Mouse (Mus musculus): ENCODE data around the gene Gpr88. TPM values are rescaled to one million over a fixed set of nuclear protein-coding genes. Genes with fewer than 3 reads are reported as not detected.
A peak's percentile ranks its signal among the peaks of the same experiment; 100 is the strongest.

Gpr88 gene
- polyA plus RNA-seq, 1 experiment from 2014 or later, result 0.65 TPM

- Histone ChIP-seq H3K4me2 (replicated peaks; ENCODE audit: low read depth, low read length) (no peak overlapping the region), H3K9ac (ENCODE audit: low read depth, low read length) (no peak overlapping the region), H3K9me3 (ENCODE audit: control insufficient read depth, low read length) (no peaks in the 10 kb centered on the region), H3K36me3 (ENCODE audit: control insufficient read depth, insufficient read depth, low read length) (no peaks in the 10 kb centered on the region), H3K4me3 (ENCODE audit: low read length) (no peak overlapping the region), H3K4me1 (ENCODE audit: control insufficient read depth, insufficient read depth, low read length) (no peaks in the 10 kb centered on the region), H3K27me3 (ENCODE audit: control insufficient read depth, insufficient read depth, low read length) (no peaks in the 10 kb centered on the region), H3K27ac (ENCODE audit: low read depth, low read length) (no peak overlapping the region)
- WGBS, result 64% methylated on average over 1 of the region's 1 CpGs
- ATAC-seq (ENCODE audit: low FRiP score, low TSS enrichment), result no peak
Observed at GRCm38 (mm10) chr3:116216261-116216660, 37.0 kb downstream of the Gpr88 start.

- H3K4me2 ChIP-seq (replicated peaks; ENCODE audit: low read depth, low read length), result no peak overlapping the region
- 80% methylated on average over 5 of the region's 5 CpGs for WGBS
- no peak overlapping the region for H3K9ac ChIP-seq (ENCODE audit: low read depth, low read length)
- no peaks in the 10 kb centered on the region for H3K27me3 ChIP-seq (ENCODE audit: control insufficient read depth, insufficient read depth, low read length)
- no peak overlapping the region; the same call in 1 of the 2 replicates for H3K27ac ChIP-seq (ENCODE audit: low read depth, low read length)
- no peaks in the 10 kb centered on the region for H3K36me3 ChIP-seq (ENCODE audit: control insufficient read depth, insufficient read depth, low read length)
- no peak overlapping the region for H3K4me3 ChIP-seq (ENCODE audit: low read length)
- no peak for ATAC-seq (ENCODE audit: low FRiP score, low TSS enrichment)
- peaks cover 3% of the 10 kb centered on the region; the same call in 1 of the 2 replicates for H3K4me1 ChIP-seq (ENCODE audit: control insufficient read depth, insufficient read depth, low read length)
- H3K9me3 ChIP-seq (ENCODE audit: control insufficient read depth, low read length), result no peaks in the 10 kb centered on the region
Observed at GRCm38 (mm10) chr3:116211639-116212038, 41.7 kb downstream of the Gpr88 start.

- Histone ChIP-seq H3K9me3 (ENCODE audit: control insufficient read depth, low read length) (no peaks in the 10 kb centered on the region), H3K4me2 (replicated peaks; ENCODE audit: low read depth, low read length) (no peak overlapping the region; the same call in 1 of the 2 replicates), H3K4me3 (ENCODE audit: low read length) (no peak overlapping the region), H3K4me1 (ENCODE audit: control insufficient read depth, insufficient read depth, low read length) (peaks cover 3% of the 10 kb centered on the region; the same call in 1 of the 2 replicates), H3K27me3 (ENCODE audit: control insufficient read depth, insufficient read depth, low read length) (no peaks in the 10 kb centered on the region), H3K36me3 (ENCODE audit: control insufficient read depth, insufficient read depth, low read length) (no peaks in the 10 kb centered on the region), H3K9ac (ENCODE audit: low read depth, low read length) (no peak overlapping the region), H3K27ac (ENCODE audit: low read depth, low read length) (no peak overlapping the region)
- ATAC-seq (ENCODE audit: low FRiP score, low TSS enrichment), result peak; percentile 90
- WGBS, result 12% methylated on average over 8 of the region's 8 CpGs
Observed at GRCm38 (mm10) chr3:116210720-116211121, 42.6 kb downstream of the Gpr88 start.

GRCm38 (mm10) chr3:116209214-116209613 lies 44.1 kb downstream of the Gpr88 start:
- Histone ChIP-seq H3K27ac (ENCODE audit: low read depth, low read length) (no peak overlapping the region), H3K4me3 (ENCODE audit: low read length) (no peak overlapping the region), H3K36me3 (ENCODE audit: control insufficient read depth, insufficient read depth, low read length) (no peaks in the 10 kb centered on the region), H3K4me1 (ENCODE audit: control insufficient read depth, insufficient read depth, low read length) (peaks cover 3% of the 10 kb centered on the region; the same call in 1 of the 2 replicates), H3K4me2 (replicated peaks; ENCODE audit: low read depth, low read length) (no peak overlapping the region), H3K9ac (ENCODE audit: low read depth, low read length) (no peak overlapping the region), H3K9me3 (ENCODE audit: control insufficient read depth, low read length) (no peaks in the 10 kb centered on the region), H3K27me3 (ENCODE audit: control insufficient read depth, insufficient read depth, low read length) (no peaks in the 10 kb centered on the region)
- no peak for ATAC-seq (ENCODE audit: low FRiP score, low TSS enrichment)
- WGBS, result 83% methylated on average over 8 of the region's 8 CpGs

GRCm38 (mm10) chr3:116206306-116206834 lies 46.9 kb downstream of the Gpr88 start:
- H3K27me3 ChIP-seq (ENCODE audit: control insufficient read depth, insufficient read depth, low read length), result no peaks in the 10 kb centered on the region
- WGBS, result 71% methylated on average over 8 of the region's 8 CpGs
- H3K4me2 ChIP-seq (replicated peaks; ENCODE audit: low read depth, low read length), result no peak overlapping the region
- peaks cover 3% of the 10 kb centered on the region; the same call in 1 of the 2 replicates for H3K4me1 ChIP-seq (ENCODE audit: control insufficient read depth, insufficient read depth, low read length)
- no peaks in the 10 kb centered on the region for H3K36me3 ChIP-seq (ENCODE audit: control insufficient read depth, insufficient read depth, low read length)
- no peaks in the 10 kb centered on the region for H3K9me3 ChIP-seq (ENCODE audit: control insufficient read depth, low read length)
- no peak for ATAC-seq (ENCODE audit: low FRiP score, low TSS enrichment)
- H3K4me3 ChIP-seq (ENCODE audit: low read length), result no peak overlapping the region
- H3K27ac ChIP-seq (ENCODE audit: low read depth, low read length), result no peak overlapping the region
- H3K9ac ChIP-seq (ENCODE audit: low read depth, low read length), result no peak overlapping the region

GRCm38 (mm10) chr3:116205346-116206219 lies 47.7 kb downstream of the Gpr88 start:
- Histone ChIP-seq H3K4me2 (replicated peaks; ENCODE audit: low read depth, low read length) (no peak overlapping the region), H3K4me1 (ENCODE audit: control insufficient read depth, insufficient read depth, low read length) (peaks cover 3% of the 10 kb centered on the region; the same call in 1 of the 2 replicates), H3K9me3 (ENCODE audit: control insufficient read depth, low read length) (no peaks in the 10 kb centered on the region), H3K9ac (ENCODE audit: low read depth, low read length) (no peak overlapping the region), H3K4me3 (ENCODE audit: low read length) (no peak overlapping the region), H3K27ac (ENCODE audit: low read depth, low read length) (peak overlapping the region; percentile 53; the same call in 1 of the 2 replicates), H3K27me3 (ENCODE audit: control insufficient read depth, insufficient read depth, low read length) (no peaks in the 10 kb centered on the region), H3K36me3 (ENCODE audit: control insufficient read depth, insufficient read depth, low read length) (no peaks in the 10 kb centered on the region)
- 72% methylated on average over 13 of the region's 13 CpGs for WGBS
- no peak for ATAC-seq (ENCODE audit: low FRiP score, low TSS enrichment)

GRCm38 (mm10) chr3:116204643-116205042 lies 48.7 kb downstream of the Gpr88 start:
- H3K27me3 ChIP-seq (ENCODE audit: control insufficient read depth, insufficient read depth, low read length), result no peaks in the 10 kb centered on the region
- H3K4me3 ChIP-seq (ENCODE audit: low read length), result no peak overlapping the region
- peak overlapping the region; percentile 53 for H3K27ac ChIP-seq (ENCODE audit: low read depth, low read length)
- H3K4me2 ChIP-seq (replicated peaks; ENCODE audit: low read depth, low read length), result no peak overlapping the region
- no peaks in the 10 kb centered on the region for H3K36me3 ChIP-seq (ENCODE audit: control insufficient read depth, insufficient read depth, low read length)
- H3K9me3 ChIP-seq (ENCODE audit: control insufficient read depth, low read length), result no peaks in the 10 kb centered on the region
- WGBS, result 56% methylated on average over 9 of the region's 9 CpGs
- H3K4me1 ChIP-seq (ENCODE audit: control insufficient read depth, insufficient read depth, low read length), result 0 out of 2 replicates have a peak, but pooled peaks cover under 1% of the 10 kb centered on the region
- no peak for ATAC-seq (ENCODE audit: low FRiP score, low TSS enrichment)
- no peak overlapping the region for H3K9ac ChIP-seq (ENCODE audit: low read depth, low read length)

GRCm38 (mm10) chr3:116203942-116204341 lies 49.4 kb downstream of the Gpr88 start:
- no peak overlapping the region for H3K27ac ChIP-seq (ENCODE audit: low read depth, low read length)
- 0 out of 2 replicates have a peak, but pooled peaks cover 5% of the 10 kb centered on the region for H3K4me1 ChIP-seq (ENCODE audit: control insufficient read depth, insufficient read depth, low read length)
- H3K36me3 ChIP-seq (ENCODE audit: control insufficient read depth, insufficient read depth, low read length), result no peaks in the 10 kb centered on the region
- no peak overlapping the region for H3K4me2 ChIP-seq (replicated peaks; ENCODE audit: low read depth, low read length)
- H3K4me3 ChIP-seq (ENCODE audit: low read length), result no peak overlapping the region
- WGBS, result 56% methylated on average over 3 of the region's 3 CpGs
- no peaks in the 10 kb centered on the region for H3K27me3 ChIP-seq (ENCODE audit: control insufficient read depth, insufficient read depth, low read length)
- H3K9me3 ChIP-seq (ENCODE audit: control insufficient read depth, low read length), result no peaks in the 10 kb centered on the region
- H3K9ac ChIP-seq (ENCODE audit: low read depth, low read length), result no peak overlapping the region
- ATAC-seq (ENCODE audit: low FRiP score, low TSS enrichment), result no peak

GRCm38 (mm10) chr3:116200060-116200459 lies 53.2 kb downstream of the Gpr88 start:
- Histone ChIP-seq H3K27me3 (ENCODE audit: control insufficient read depth, insufficient read depth, low read length) (no peaks in the 10 kb centered on the region), H3K4me2 (replicated peaks; ENCODE audit: low read depth, low read length) (no peak overlapping the region), H3K9ac (ENCODE audit: low read depth, low read length) (no peak overlapping the region), H3K4me1 (ENCODE audit: control insufficient read depth, insufficient read depth, low read length) (0 out of 2 replicates have a peak, but pooled peaks cover 9% of the 10 kb centered on the region), H3K27ac (ENCODE audit: low read depth, low read length) (peak overlapping the region; percentile 30; the same call in 1 of the 2 replicates), H3K4me3 (ENCODE audit: low read length) (no peak overlapping the region), H3K36me3 (ENCODE audit: control insufficient read depth, insufficient read depth, low read length) (no peaks in the 10 kb centered on the region), H3K9me3 (ENCODE audit: control insufficient read depth, low read length) (no peaks in the 10 kb centered on the region)
- peak; percentile 72 for ATAC-seq (ENCODE audit: low FRiP score, low TSS enrichment)
- 34% methylated on average over 10 of the region's 10 CpGs for WGBS

All from kidney, embryonic 14.5 days (tissue).